Mouse (Mus musculus) liver, adult 2 months (tissue): ENCODE measurements at regions not wholly inside any gene's neighbourhood (a gene's known extent, or its start where the extent isn't known, plus 50 kb on each side); places are given as distances from the start of the nearest gene placed in this dataset.
"Not testable (repeated sequence)": the region's sequence is repeated elsewhere in the genome, so short reads cannot be mapped to it uniquely, and the experiment has no call there.

ENCODE experiments used
- DNase-seq: peaks from one replicate; pipeline ENCODE4 v3.0.0-alpha.2; 2011; ENCODE audit warnings: low read depth, low spot score; ENCODE audit errors: extremely low read depth
- H3K27ac ChIP-seq: fragments of 200-500 bp; replicated peaks from 2 replicates; pipeline ENCODE4 v1.5.1; 2012; ENCODE audit warnings: low read depth, mild to moderate bottlenecking, control low read depth, inconsistent platforms, low read length; ENCODE audit not compliant: insufficient read depth
- H3K27me3 ChIP-seq: fragments of 200-500 bp; 2 replicates; pipeline ENCODE4 v1.6.1; 2012; ENCODE audit warnings: mild to moderate bottlenecking, moderate library complexity, low read length, inconsistent platforms; ENCODE audit not compliant: control insufficient read depth, insufficient read depth
- H3K36me3 ChIP-seq: fragments of 200-500 bp; 2 replicates; pipeline ENCODE4 v1.6.1; 2012; ENCODE audit warnings: low read length, inconsistent platforms; ENCODE audit not compliant: control insufficient read depth, insufficient read depth
- H3K4me1 ChIP-seq: fragments of 200-500 bp; 2 replicates; pipeline ENCODE4 v1.6.1; 2011; ENCODE audit warnings: low read length; ENCODE audit not compliant: control insufficient read depth, insufficient read depth
- H3K4me3 ChIP-seq: fragments of 200-500 bp; 2 replicates; pipeline ENCODE4 v1.5.1; 2011; ENCODE audit warnings: low read depth, mild to moderate bottlenecking, control low read depth, low read length, moderate library complexity; ENCODE audit not compliant: insufficient read depth
- H3K79me2 ChIP-seq: fragments of 200-500 bp; 2 replicates; pipeline ENCODE4 v1.6.1; 2012; ENCODE audit warnings: inconsistent platforms, mild to moderate bottlenecking, low read length, moderate library complexity; ENCODE audit not compliant: control insufficient read depth, insufficient read depth
- H3K9ac ChIP-seq: fragments of 200-500 bp; 2 replicates; pipeline ENCODE4 v1.6.1; 2012; ENCODE audit warnings: low read depth, mild to moderate bottlenecking, control low read depth, inconsistent platforms, low read length
- CTCF ChIP-seq: fragments of 200-500 bp; IDR thresholded peaks from 2 replicates; pipeline ENCODE4 v1.5.1; 2011; ENCODE audit warnings: low read depth, low read length, control low read depth
- POLR2A ChIP-seq: fragments of 200-500 bp; IDR thresholded peaks from 2 replicates; pipeline ENCODE4 v1.6.1; 2011; ENCODE audit warnings: low read length, control low read depth; ENCODE audit not compliant: insufficient read depth; ENCODE audit errors: extremely low read depth
- WGBS: fragments of 180-500 bp; shearing (Covaris S2); methylation state at CpG from one replicate; pipeline ENCODE4 v1.1.7; 2018; 5-methylcytosine and 5-hydroxymethylcytosine counted together

DNA sequence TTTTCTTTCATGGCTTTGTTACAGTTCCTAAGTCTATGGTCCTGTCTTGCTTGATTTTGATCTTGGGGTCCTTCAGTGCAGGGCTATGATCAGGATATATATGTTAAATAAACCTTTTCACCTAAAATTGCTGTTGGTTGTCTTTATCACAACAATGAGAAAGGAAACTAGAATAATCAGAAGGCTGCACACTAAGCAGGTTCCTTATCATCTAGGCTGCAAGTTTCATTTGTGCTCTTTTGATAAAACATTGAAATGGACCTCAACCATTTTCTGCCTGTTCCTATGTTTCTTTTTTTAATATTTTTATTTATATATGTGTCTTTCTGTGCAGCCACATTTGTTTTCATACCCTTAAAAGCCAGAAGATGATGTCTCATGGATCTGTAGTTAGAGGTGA lies 137.3 kb upstream of the 1700008P02Rik start:
- DNase-seq, result no peak
- TF ChIP-seq CTCF (no peak), POLR2A (no peak)
- Histone ChIP-seq H3K4me3 (no peak overlapping the region), H3K4me1 (no peaks in the 10 kb centered on the region), H3K27me3 (no peaks in the 10 kb centered on the region), H3K36me3 (no peaks in the 10 kb centered on the region), H3K9ac (no peak overlapping the region), H3K27ac (no peak overlapping the region), H3K79me2 (no peaks in the 10 kb centered on the region)

DNA sequence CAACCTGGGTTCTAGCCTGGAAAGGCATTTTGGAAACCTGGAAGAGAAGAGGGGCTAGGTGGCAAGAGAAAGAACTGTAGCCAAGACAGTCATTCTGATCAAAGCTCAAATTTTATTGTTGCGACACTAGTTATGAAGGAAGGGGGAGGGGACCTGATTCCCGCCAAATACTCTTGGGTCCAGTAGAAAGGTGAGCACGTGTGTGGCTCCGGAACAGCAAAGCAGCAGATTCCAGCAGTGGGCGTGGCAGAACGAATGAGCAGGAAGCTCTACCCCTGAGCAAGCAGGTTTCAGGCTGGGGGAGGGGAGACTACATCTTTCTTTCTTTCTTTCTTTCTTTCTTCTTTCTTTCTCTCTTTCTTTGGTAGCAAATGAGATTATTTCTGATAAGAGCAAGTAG lies 130.5 kb upstream of the 1700008P02Rik start:
- H3K79me2 ChIP-seq, H3K27ac ChIP-seq, H3K36me3 ChIP-seq, DNase-seq, H3K9ac ChIP-seq, H3K4me3 ChIP-seq, H3K27me3 ChIP-seq, H3K4me1 ChIP-seq: not testable (repeated sequence)
- WGBS, result 76% methylated on average over 6 of the region's 6 CpGs

DNA sequence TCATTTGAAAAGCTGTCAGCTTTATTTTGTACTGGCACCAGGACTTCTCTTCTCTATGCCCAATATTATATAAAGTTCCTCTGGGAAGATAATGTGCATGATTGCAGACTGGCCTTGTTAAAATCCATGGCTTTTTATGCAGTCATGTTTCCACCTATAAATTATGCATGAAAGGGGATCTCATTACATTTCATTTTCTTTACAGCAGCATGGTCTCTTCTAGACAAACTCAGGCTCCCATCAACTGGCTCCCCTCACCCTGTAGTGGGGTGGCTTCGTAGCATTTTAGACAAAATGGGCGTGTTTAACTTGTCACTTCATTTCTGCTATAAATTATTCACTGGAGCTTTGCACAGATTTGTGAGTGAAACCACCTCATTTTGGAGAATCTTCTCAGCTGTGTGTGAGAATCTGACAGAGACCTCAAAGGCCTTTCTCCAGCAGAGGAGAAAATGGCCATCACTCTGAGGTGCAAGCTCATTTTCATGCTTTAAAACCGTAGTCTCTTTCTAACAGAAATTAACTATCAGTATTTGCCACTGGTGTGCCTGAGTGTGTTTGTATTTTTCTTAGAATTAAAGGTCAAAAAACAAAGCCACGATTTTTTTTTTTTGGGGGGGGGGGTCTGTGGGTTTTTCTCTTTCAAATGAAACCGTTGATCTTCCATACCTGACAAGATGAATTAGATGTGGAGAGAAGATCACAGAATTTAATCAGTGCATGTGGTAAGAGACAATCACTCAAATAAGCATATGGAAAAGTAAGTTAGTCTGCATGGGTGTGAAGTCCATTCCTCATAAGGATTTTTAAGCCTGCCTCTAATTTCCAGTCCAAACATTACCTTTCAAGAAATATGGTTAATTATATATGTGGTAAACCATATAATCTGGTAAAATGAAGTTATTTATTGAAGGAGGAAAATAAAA lies 111.4 kb upstream of the 1700008P02Rik start:
- Histone ChIP-seq H3K36me3 (no peaks in the 10 kb centered on the region), H3K9ac (no peak overlapping the region), H3K27ac (no peak overlapping the region), H3K27me3 (no peaks in the 10 kb centered on the region), H3K4me1 (no peaks in the 10 kb centered on the region), H3K4me3 (no peak overlapping the region), H3K79me2 (no peaks in the 10 kb centered on the region)
- DNase-seq, result no peak
- 65% methylated on average over 5 of the region's 5 CpGs for WGBS
- TF ChIP-seq POLR2A, result no peak
- no peak for TF ChIP-seq CTCF

DNA sequence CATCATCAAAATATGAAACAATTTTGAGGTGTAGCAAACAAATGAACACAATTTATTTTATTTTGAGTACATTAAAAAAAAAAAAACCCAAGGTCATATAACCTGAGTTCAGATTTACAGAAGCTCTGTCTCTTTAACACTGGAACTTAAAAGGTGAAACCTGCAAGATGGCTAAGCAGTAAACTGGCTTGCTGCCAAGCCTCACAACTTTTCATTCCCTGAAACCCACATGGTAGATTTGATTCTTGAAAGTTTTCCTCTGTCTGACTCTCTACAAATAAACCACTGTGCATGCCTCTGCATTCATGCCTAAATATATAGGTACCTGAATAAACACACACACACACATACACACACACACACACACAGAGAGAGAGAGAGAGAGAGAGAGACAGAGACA lies 109.8 kb upstream of the 1700008P02Rik start:
- DNase-seq, result no peak
- Histone ChIP-seq H3K4me1 (no peaks in the 10 kb centered on the region), H3K36me3 (no peaks in the 10 kb centered on the region), H3K27ac (no peak overlapping the region), H3K9ac (no peak overlapping the region), H3K4me3 (no peak overlapping the region), H3K27me3 (no peaks in the 10 kb centered on the region), H3K79me2 (no peaks in the 10 kb centered on the region)
- TF ChIP-seq CTCF, result no peak

DNA sequence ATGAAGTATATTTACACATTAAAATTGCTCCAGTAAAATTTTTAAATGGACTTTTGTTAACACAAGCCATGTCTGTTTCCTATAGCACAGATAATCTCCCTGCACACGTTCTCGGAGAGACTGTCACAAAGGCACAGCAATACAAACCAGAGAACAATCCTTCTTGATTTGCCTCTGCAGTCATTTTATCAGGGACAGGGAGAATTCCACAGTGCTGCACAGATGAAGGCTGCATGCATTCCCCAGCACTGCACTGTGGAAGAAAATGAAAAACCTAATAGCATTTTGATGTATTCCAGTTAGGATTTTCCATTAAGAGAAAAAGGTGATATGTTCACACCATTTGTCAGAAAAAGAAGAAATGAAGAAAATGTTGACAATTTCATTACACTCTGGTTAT lies 63.4 kb upstream of the 1700008P02Rik start:
- H3K27ac ChIP-seq, result no peak overlapping the region
- WGBS, result 74% methylated on average over 2 of the region's 2 CpGs

DNA sequence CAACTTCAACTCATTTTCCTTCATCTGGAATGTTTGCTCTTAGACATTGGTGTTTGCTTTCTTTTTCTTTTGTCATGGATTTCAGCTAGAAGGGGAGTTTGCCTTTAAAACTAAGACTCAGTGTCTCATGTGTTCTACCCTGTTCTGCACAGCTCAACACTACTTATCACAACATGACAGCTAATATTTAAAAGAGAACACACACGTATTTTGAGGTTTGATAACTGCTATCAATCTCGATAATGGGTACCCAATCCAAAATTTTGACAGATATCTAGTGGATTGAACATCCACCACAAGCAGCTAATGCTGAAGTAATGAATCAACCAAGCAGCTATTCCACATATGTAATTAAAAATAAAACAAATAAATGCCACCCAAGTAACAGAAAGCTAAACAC lies 61.2 kb upstream of the 1700008P02Rik start:
- TF ChIP-seq CTCF (no peak), POLR2A (no peak)
- H3K4me3 ChIP-seq, result no peak overlapping the region

More for the DNA sequence above, 63.4 kb upstream of the 1700008P02Rik start:
- TF ChIP-seq POLR2A, result no peak
- no peak for TF ChIP-seq CTCF
- H3K27me3 ChIP-seq, result no peaks in the 10 kb centered on the region
- no peak overlapping the region for H3K4me3 ChIP-seq
- no peak for DNase-seq
- no peaks in the 10 kb centered on the region for H3K36me3 ChIP-seq
- no peaks in the 10 kb centered on the region for H3K4me1 ChIP-seq
- no peak overlapping the region for H3K9ac ChIP-seq
- no peaks in the 10 kb centered on the region for H3K79me2 ChIP-seq

More for the DNA sequence above, 61.2 kb upstream of the 1700008P02Rik start:
- H3K79me2 ChIP-seq, result no peaks in the 10 kb centered on the region
- WGBS, result 53% methylated on average over 2 of the region's 2 CpGs
- H3K4me1 ChIP-seq, result no peaks in the 10 kb centered on the region
- no peaks in the 10 kb centered on the region for H3K27me3 ChIP-seq
- H3K36me3 ChIP-seq, result no peaks in the 10 kb centered on the region
- no peak for DNase-seq
- H3K27ac ChIP-seq, result no peak overlapping the region
- H3K9ac ChIP-seq, result no peak overlapping the region
